15 mouse cellular contexts compared by ENCODE assay signal in genomic region chr3:152364181-152364580, GRCm38 (mm10).
"Had no signal": no experiment of that assay in that cellular context is flagged by ENCODE, and none has a peak within 500 bp of the region (broad histone marks: within the 10 kb centered on the region; RNA-seq: fewer than 3 reads in every experiment).

No protein-coding gene starts in this region.

- H3K4me2 ChIP-seq: neural tube, embryonic 12.5 days; neural tube, embryonic 13.5 days; neural tube, embryonic 15.5 days had no signal

- H3K9ac ChIP-seq: neural tube, embryonic 12.5 days; neural tube, embryonic 13.5 days; neural tube, embryonic 15.5 days had no signal

- DNase-seq: retina, postnatal 1 day; right cerebral cortex, adult 18-20 months; right cerebral cortex, postnatal 14 days; right cerebral cortex, postnatal 25 days; right cerebral cortex, postnatal 4 days; spleen, adult 18-20 months; thymus, adult 18-20 months; thymus, adult 2 months; thymus, postnatal 14 days; thymus, postnatal 25 days; thymus, postnatal 36 days; thymus, postnatal 4 days had no signal

- H3K27ac ChIP-seq: neural tube, embryonic 12.5 days; neural tube, embryonic 13.5 days; neural tube, embryonic 15.5 days had no signal

- H3K4me3 ChIP-seq: neural tube, embryonic 12.5 days; neural tube, embryonic 13.5 days; neural tube, embryonic 15.5 days had no signal

- H3K4me1 ChIP-seq: neural tube, embryonic 12.5 days; neural tube, embryonic 13.5 days had no signal

- H3K27me3 ChIP-seq: neural tube, embryonic 12.5 days; neural tube, embryonic 13.5 days; neural tube, embryonic 15.5 days had no signal

- H3K9me3 ChIP-seq: neural tube, embryonic 12.5 days; neural tube, embryonic 13.5 days; neural tube, embryonic 15.5 days had no signal
